Mouse (Mus musculus) lung, embryonic 15.5 days (tissue): ENCODE measurements around the gene Tnpo3. TPM values are rescaled to one million over a fixed set of nuclear protein-coding genes. Genes with fewer than 3 reads are reported as not detected.
"Not testable (repeated sequence)": the region's sequence is repeated elsewhere in the genome, so short reads cannot be mapped to it uniquely, and the experiment has no call there.

Experiments used
- ATAC-seq: fragments of 200-750 bp; cut with Nextera tagmentation; 2 replicates; pipeline ENCODE4 v1.8.0; 2017; ENCODE audit warnings: moderate number of reproducible peaks, borderline replicate concordance; ENCODE audit not compliant: low FRiP score, low TSS enrichment; ENCODE audit errors: extremely low read depth
- H3K27ac ChIP-seq: fragments of 300-500 bp; sonication (generic); 2 replicates; pipeline ENCODE4 v1.5.1; 2015; ENCODE audit warnings: moderate library complexity, mild to moderate bottlenecking, inconsistent platforms
- H3K27me3 ChIP-seq: fragments of 300-500 bp; sonication (generic); 2 replicates; pipeline ENCODE4 v1.6.1; 2015; ENCODE audit warnings: inconsistent platforms
- H3K36me3 ChIP-seq: fragments of 300-500 bp; sonication (generic); 2 replicates; pipeline ENCODE4 v1.6.1; 2015; ENCODE audit warnings: inconsistent platforms
- H3K4me1 ChIP-seq: fragments of 300-500 bp; sonication (generic); 2 replicates; pipeline ENCODE4 v1.6.1; 2015; ENCODE audit warnings: inconsistent platforms
- H3K4me2 ChIP-seq: fragments of 300-500 bp; sonication (generic); 2 replicates; pipeline ENCODE4 v1.6.1; 2015; ENCODE audit warnings: inconsistent platforms, mild to moderate bottlenecking, moderate library complexity
- H3K4me3 ChIP-seq: fragments of 300-500 bp; sonication (generic); 2 replicates; pipeline ENCODE4 v1.5.1; 2015; ENCODE audit warnings: mild to moderate bottlenecking, inconsistent platforms
- H3K9ac ChIP-seq: fragments of 300-500 bp; sonication (generic); 2 replicates; pipeline ENCODE4 v1.6.1; 2015; ENCODE audit warnings: inconsistent platforms
- H3K9me3 ChIP-seq: fragments of 300-500 bp; sonication (generic); 2 replicates; pipeline ENCODE4 v1.6.1; 2016; ENCODE audit warnings: inconsistent platforms
- WGBS: fragments of 180-500 bp; shearing (Covaris S2); methylation state at CpG from one replicate; pipeline ENCODE4 v1.1.7; 2015; 5-methylcytosine and 5-hydroxymethylcytosine counted together
- polyA plus RNA-seq: library from polyadenylated mRNA; unstranded; fragments of >200 nt; fragmentation: Nextera tagmentation; extraction: Ambion mirVana; gene quantifications from 2 replicates; pipeline ENCODE4 v1.2.1, GENCODE M21; 2015

Tnpo3 gene
- polyA plus RNA-seq, 1 experiment from 2014 or later = 83.2 TPM

GRCm38 (mm10) chr6:29600188-29600587 is 9.5 kb downstream of the Tnpo3 start:
- no peak overlapping the region for H3K27ac ChIP-seq
- no peaks in the 10 kb centered on the region for H3K9me3 ChIP-seq
- no peak overlapping the region for H3K4me3 ChIP-seq
- H3K9ac ChIP-seq = no peak overlapping the region
- no peak for ATAC-seq
- H3K27me3 ChIP-seq = no peaks in the 10 kb centered on the region
- H3K4me2 ChIP-seq = no peak overlapping the region
- H3K4me1 ChIP-seq = no peaks in the 10 kb centered on the region
- H3K36me3 ChIP-seq = no peaks in the 10 kb centered on the region

GRCm38 (mm10) chr6:29595656-29596055 is 14.0 kb downstream of the Tnpo3 start:
- Histone ChIP-seq H3K27ac (no peak overlapping the region), H3K27me3 (no peaks in the 10 kb centered on the region), H3K4me2 (no peak overlapping the region), H3K9me3 (no peaks in the 10 kb centered on the region), H3K4me3 (no peak overlapping the region), H3K9ac (no peak overlapping the region), H3K4me1 (no peaks in the 10 kb centered on the region), H3K36me3 (no peaks in the 10 kb centered on the region)
- 81% methylated on average over 2 of the region's 2 CpGs for WGBS
- ATAC-seq = no peak

GRCm38 (mm10) chr6:29581202-29581601 is 28.5 kb downstream of the Tnpo3 start:
- Histone ChIP-seq H3K36me3 (peaks cover 70% of the 10 kb centered on the region), H3K4me2 (no peak overlapping the region), H3K9me3 (peaks cover 4% of the 10 kb centered on the region; the same call in 1 of the 2 replicates), H3K4me1 (no peaks in the 10 kb centered on the region), H3K27ac (no peak overlapping the region), H3K27me3 (no peaks in the 10 kb centered on the region), H3K4me3 (no peak overlapping the region), H3K9ac (no peak overlapping the region)
- 96% methylated on average over 3 of the region's 3 CpGs for WGBS
- ATAC-seq = no peak

GRCm38 (mm10) chr6:29580770-29581169 is 28.9 kb downstream of the Tnpo3 start:
- Histone ChIP-seq H3K36me3 (peaks cover 69% of the 10 kb centered on the region), H3K27ac (no peak overlapping the region), H3K4me3 (no peak overlapping the region), H3K4me2 (no peak overlapping the region), H3K4me1 (no peaks in the 10 kb centered on the region), H3K27me3 (no peaks in the 10 kb centered on the region), H3K9me3 (peaks cover 4% of the 10 kb centered on the region; the same call in 1 of the 2 replicates), H3K9ac (no peak overlapping the region)
- no peak for ATAC-seq
- WGBS = 78% methylated on average over 1 of the region's 1 CpGs

GRCm38 (mm10) chr6:29576388-29576787 is 33.3 kb downstream of the Tnpo3 start:
- not testable (repeated sequence) for ATAC-seq, H3K27ac ChIP-seq, H3K27me3 ChIP-seq, H3K4me1 ChIP-seq, H3K4me2 ChIP-seq, H3K9ac ChIP-seq, H3K4me3 ChIP-seq, H3K9me3 ChIP-seq
- WGBS = 91% methylated on average over 3 of the region's 3 CpGs
- peaks cover 70% of the 10 kb centered on the region for H3K36me3 ChIP-seq

DNA sequence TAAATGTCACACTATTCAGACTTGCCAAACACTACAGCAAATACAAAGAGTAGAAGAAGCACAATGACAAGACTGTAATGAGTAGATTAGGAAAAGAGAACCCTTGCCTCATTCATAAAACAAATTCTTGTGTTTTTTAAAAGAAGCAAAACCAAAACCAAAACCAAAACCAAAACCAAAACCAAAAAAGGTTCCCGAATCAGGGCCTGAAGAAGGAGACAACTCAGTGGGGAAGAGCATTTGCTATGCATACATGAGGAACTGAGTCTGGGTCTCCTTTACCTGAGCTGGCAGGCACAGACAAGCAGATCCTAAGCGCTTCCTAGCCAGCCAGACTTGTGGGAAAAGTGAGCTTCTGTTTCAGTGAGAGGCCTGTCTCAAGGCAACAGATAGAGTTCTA is 52.6 kb downstream of the Tnpo3 start:
- H3K9me3 ChIP-seq = no peaks in the 10 kb centered on the region
- peaks cover 66% of the 10 kb centered on the region for H3K36me3 ChIP-seq
- no peak for ATAC-seq
- H3K4me1 ChIP-seq = no peaks in the 10 kb centered on the region
- 86% methylated on average over 2 of the region's 2 CpGs for WGBS
- H3K9ac ChIP-seq = no peak overlapping the region
- H3K4me2 ChIP-seq = no peak overlapping the region
- no peaks in the 10 kb centered on the region for H3K27me3 ChIP-seq
- H3K4me3 ChIP-seq = no peak overlapping the region
- H3K27ac ChIP-seq = no peak overlapping the region

GRCm38 (mm10) chr6:29552526-29552925 is 57.2 kb downstream of the Tnpo3 start:
- no peak for ATAC-seq
- 36% methylated on average over 2 of the region's 2 CpGs for WGBS
- H3K4me1 ChIP-seq = no peaks in the 10 kb centered on the region
- no peaks in the 10 kb centered on the region for H3K27me3 ChIP-seq
- H3K27ac ChIP-seq = no peak overlapping the region
- H3K4me3 ChIP-seq = no peak overlapping the region
- peaks cover 76% of the 10 kb centered on the region for H3K36me3 ChIP-seq
- H3K9ac ChIP-seq = no peak overlapping the region
- H3K9me3 ChIP-seq = no peaks in the 10 kb centered on the region
- H3K4me2 ChIP-seq = no peak overlapping the region

- 90% methylated on average over 1 of the region's 1 CpGs for WGBS
- Histone ChIP-seq H3K4me3 (no peak overlapping the region), H3K9ac (no peak overlapping the region), H3K9me3 (no peaks in the 10 kb centered on the region), H3K27me3 (no peaks in the 10 kb centered on the region), H3K27ac (no peak overlapping the region), H3K4me1 (no peaks in the 10 kb centered on the region), H3K36me3 (peaks cover 81% of the 10 kb centered on the region), H3K4me2 (no peak overlapping the region)
- ATAC-seq = no peak
These were observed 61.6 kb downstream of the Tnpo3 start for GRCm38 (mm10) chr6:29548086-29548485.

DNA sequence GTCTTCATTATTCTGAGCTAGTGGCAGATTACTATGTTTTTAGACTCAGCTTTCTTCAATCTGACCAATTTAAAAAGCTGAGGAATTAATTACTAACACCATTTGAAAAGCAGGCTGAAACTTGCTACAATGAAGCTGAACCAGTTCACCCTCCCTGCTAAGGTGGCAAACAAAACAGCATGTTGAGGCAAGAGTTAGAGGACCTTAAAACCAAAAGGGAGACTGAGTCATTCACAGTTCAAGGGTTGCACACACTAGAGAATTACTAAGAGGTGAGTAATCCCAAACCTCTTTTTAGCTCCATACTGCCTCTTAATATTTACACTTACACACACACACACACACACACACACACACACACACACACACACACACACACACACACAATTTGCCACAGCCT is 62.1 kb downstream of the Tnpo3 start:
- H3K4me1 ChIP-seq = no peaks in the 10 kb centered on the region
- H3K27ac ChIP-seq = no peak overlapping the region
- H3K36me3 ChIP-seq = peaks cover 84% of the 10 kb centered on the region
- no peaks in the 10 kb centered on the region for H3K9me3 ChIP-seq
- no peaks in the 10 kb centered on the region for H3K27me3 ChIP-seq
- H3K4me3 ChIP-seq = no peak overlapping the region
- no peak for ATAC-seq
- H3K9ac ChIP-seq = no peak overlapping the region
- no peak overlapping the region for H3K4me2 ChIP-seq

- Histone ChIP-seq H3K27ac (no peak overlapping the region), H3K36me3 (peaks cover 82% of the 10 kb centered on the region)
- 91% methylated on average over 2 of the region's 2 CpGs for WGBS
These were observed 64.1 kb downstream of the Tnpo3 start for GRCm38 (mm10) chr6:29545611-29546010.

GRCm38 (mm10) chr6:29540956-29541355 is 68.7 kb downstream of the Tnpo3 start:
- ATAC-seq = no peak
- Histone ChIP-seq H3K27ac (no peak overlapping the region), H3K36me3 (peaks cover 56% of the 10 kb centered on the region), H3K4me3 (no peak overlapping the region), H3K4me1 (no peaks in the 10 kb centered on the region), H3K9me3 (no peaks in the 10 kb centered on the region), H3K27me3 (no peaks in the 10 kb centered on the region), H3K9ac (no peak overlapping the region), H3K4me2 (no peak overlapping the region)
- 97% methylated on average over 1 of the region's 1 CpGs for WGBS

More at GRCm38 (mm10) chr6:29545611-29546010, 64.1 kb downstream of the Tnpo3 start:
- no peak overlapping the region for H3K9ac ChIP-seq
- ATAC-seq = no peak
- no peaks in the 10 kb centered on the region for H3K4me1 ChIP-seq
- no peaks in the 10 kb centered on the region for H3K27me3 ChIP-seq
- no peak overlapping the region for H3K4me2 ChIP-seq
- H3K9me3 ChIP-seq = no peaks in the 10 kb centered on the region
- no peak overlapping the region for H3K4me3 ChIP-seq

DNA sequence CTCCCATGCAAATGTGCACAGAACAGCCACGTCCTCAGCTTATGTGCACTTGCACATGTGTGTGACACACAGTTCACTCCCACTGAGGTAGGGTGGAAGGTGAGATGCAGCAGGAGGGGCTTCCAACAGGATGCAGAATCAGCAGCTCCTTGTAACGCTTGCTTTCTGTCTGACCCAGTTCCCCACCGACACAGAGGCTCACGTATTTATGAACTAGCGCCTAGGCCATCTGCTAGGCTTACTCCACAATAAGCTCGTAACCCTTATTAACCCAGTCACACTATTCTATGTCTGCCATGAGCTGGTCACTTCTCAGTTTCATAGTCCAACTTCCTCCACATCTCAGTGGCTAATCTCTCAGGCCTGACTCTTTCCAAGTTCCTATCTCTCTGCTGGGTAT is 69.5 kb downstream of the Tnpo3 start:
- H3K9ac ChIP-seq = no peak overlapping the region
- no peak overlapping the region for H3K27ac ChIP-seq
- ATAC-seq = no peak
- H3K4me3 ChIP-seq = no peak overlapping the region
- no peak overlapping the region for H3K4me2 ChIP-seq
- no peaks in the 10 kb centered on the region for H3K4me1 ChIP-seq
- peaks cover 49% of the 10 kb centered on the region for H3K36me3 ChIP-seq
- no peaks in the 10 kb centered on the region for H3K27me3 ChIP-seq
- no peaks in the 10 kb centered on the region for H3K9me3 ChIP-seq
- 82% methylated on average over 6 of the region's 6 CpGs for WGBS

DNA sequence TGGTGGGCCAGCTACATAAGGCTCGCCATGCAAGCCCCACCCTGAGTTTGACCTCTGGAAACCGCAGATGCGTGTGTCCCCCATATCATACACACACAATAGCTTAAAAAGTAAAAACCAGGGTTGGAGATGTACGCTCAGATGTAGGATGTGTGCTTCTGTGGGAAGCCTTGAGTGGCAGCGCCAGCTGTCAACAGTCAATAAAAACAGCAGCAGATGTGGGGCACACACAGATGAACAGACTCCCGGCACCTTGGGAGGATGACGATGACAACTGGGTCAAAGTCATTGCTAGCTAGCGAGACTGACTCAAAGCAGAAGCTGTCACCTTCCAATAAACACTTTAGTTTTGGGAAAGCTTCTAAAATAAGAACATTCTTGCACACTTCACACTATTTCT is 70.2 kb downstream of the Tnpo3 start:
- Histone ChIP-seq H3K4me3 (no peak overlapping the region), H3K4me1 (no peaks in the 10 kb centered on the region), H3K27me3 (no peaks in the 10 kb centered on the region), H3K9me3 (no peaks in the 10 kb centered on the region), H3K9ac (no peak overlapping the region), H3K4me2 (no peak overlapping the region), H3K36me3 (peaks cover 42% of the 10 kb centered on the region), H3K27ac (no peak overlapping the region)
- WGBS = 87% methylated on average over 8 of the region's 8 CpGs
- ATAC-seq = no peak
